Mouse (Mus musculus): Measurements from ENCODE around the gene Zbtb7b. TPM values are rescaled to one million over a fixed set of nuclear protein-coding genes. Genes with fewer than 3 reads are reported as not detected.

Zbtb7b gene
- total and polyA plus RNA-seq, 3 experiments = 11.9 to 34.2 (median 27.6) TPM

- Histone ChIP-seq H3K27me3 (replicated peaks) (no peaks in the 10 kb centered on the region), H3K36me3 (replicated peaks in 1 of 2; ENCODE audit: control insufficient read depth in 1 of 2, insufficient read depth in 1 of 2, low read length in 1 of 2) (peaks cover 38 to 50% of the 10 kb centered on the region in 2 experiments), H3K27ac (ENCODE audit: insufficient read depth, low read depth) (no peak overlapping the region), H3K4me1 (ENCODE audit: control insufficient read depth in 1 of 2, insufficient read depth in 2 of 2) (peaks cover 18 to 51% of the 10 kb centered on the region in 2 experiments), H3K4me2 (ENCODE audit: insufficient read depth, low read depth, poor library complexity, severe bottlenecking) (peak overlapping the region; percentile 42; the same call in 1 of the 2 replicates), H3K4me3 (replicated peaks in 1 of 3; ENCODE audit: low read depth in 2 of 3, low read length in 2 of 3, poor library complexity in 1 of 3) (no peak overlapping the region), H3K9me3 (replicated peaks; ENCODE audit: low read length) (peaks cover 2% of the 10 kb centered on the region), H3K9ac (ENCODE audit: insufficient read depth, low read depth) (no peak overlapping the region), H3K79me2 (replicated peaks; ENCODE audit: control insufficient read depth, extremely low read depth, insufficient read depth, poor library complexity, severe bottlenecking) (peaks cover 51% of the 10 kb centered on the region)
- dilution Hi-C loops (cut with MboI; ENCODE audit: extremely low pct_ligation_motif_present, extremely low pct_unique_long_range_greater_than_20kb, low sequenced_read_pairs) (no loop called here), in situ Hi-C loops (cut with MboI; ENCODE audit: low pct_ligation_motif_present, low pct_unique_long_range_greater_than_20kb, low sequenced_read_pairs) (no loop called here)
- DNase-seq (ENCODE audit: extremely low read depth) = no peak
- TF ChIP-seq JUN (IDR thresholded peaks at IDR 0.05; ENCODE audit: insufficient read depth, low read depth, low read length) = no peak
- TF ChIP-seq E2F4 (IDR thresholded peaks at IDR 0.05; ENCODE audit: insufficient replicate concordance, low read depth, low read length) = no peak
- no peak for TF ChIP-seq POLR2AphosphoS2 (IDR thresholded peaks at IDR 0.05; ENCODE audit: low read depth, low read length)
- no peak for TF ChIP-seq HCFC1 (IDR thresholded peaks at IDR 0.05; ENCODE audit: low read depth, low read length)
- TF ChIP-seq ELF1 (IDR thresholded peaks at IDR 0.05; ENCODE audit: low read depth, low read length) = no peak
- no peak for TF ChIP-seq JUND (conservative IDR thresholded peaks at IDR 0.05; ENCODE audit: low read depth, low read length)
- no peak for TF ChIP-seq EP300 (IDR thresholded peaks at IDR 0.05; ENCODE audit: low read length)
- no peak for TF ChIP-seq TCF12 (IDR thresholded peaks at IDR 0.05; ENCODE audit: low read depth, low read length)
- TF ChIP-seq PAX5 (IDR thresholded peaks at IDR 0.05; ENCODE audit: low read length) = no peak
- no peak for TF ChIP-seq MEF2A (IDR thresholded peaks at IDR 0.05; ENCODE audit: borderline replicate concordance, low read depth, low read length)
- TF ChIP-seq KAT2A (IDR thresholded peaks at IDR 0.05; ENCODE audit: insufficient replicate concordance, low read length) = no peak
- TF ChIP-seq NRF1 (IDR thresholded peaks at IDR 0.05; ENCODE audit: low read depth, low read length) = no peak
- no peak for TF ChIP-seq ETS1 (conservative IDR thresholded peaks at IDR 0.05; ENCODE audit: low read depth, low read length)
- no peak for TF ChIP-seq ZC3H11A (IDR thresholded peaks at IDR 0.05; ENCODE audit: low read depth, low read length)
- no peak for TF ChIP-seq CTCF (conservative IDR thresholded peaks at IDR 0.05 in 1 of 2, IDR thresholded peaks at IDR 0.05 in 1 of 2; ENCODE audit: low read depth in 2 of 2, low read length in 2 of 2)
- TF ChIP-seq ZMIZ1 (IDR thresholded peaks at IDR 0.05; ENCODE audit: low read depth, low read length) = no peak
- TF ChIP-seq ZKSCAN1 (IDR thresholded peaks at IDR 0.05; ENCODE audit: borderline replicate concordance, low read depth, low read length) = no peak
These were observed 25.8 kb upstream of the Zbtb7b start for GRCm38 (mm10) chr3:89420421-89420820.

DNA sequence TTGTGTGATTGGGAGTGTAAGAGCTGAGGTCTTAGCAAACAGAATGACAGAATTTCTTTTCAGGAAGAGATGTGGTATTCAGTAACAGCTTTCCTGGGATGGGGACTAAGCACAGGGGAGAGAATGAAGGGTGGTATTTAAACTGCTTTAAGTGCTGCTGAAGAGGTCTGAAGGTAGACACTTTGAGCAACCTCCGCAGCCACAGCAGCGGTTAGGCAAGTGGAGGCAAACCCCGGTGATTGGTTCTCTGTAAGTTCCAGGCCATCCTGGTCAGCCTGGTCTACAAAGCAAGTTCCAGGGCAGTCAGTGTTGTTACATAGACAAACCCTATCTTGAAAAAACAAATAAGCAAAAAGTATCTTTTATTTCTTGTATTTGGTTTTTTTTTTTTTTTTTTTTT lies 25.4 kb upstream of the Zbtb7b start:
- H3K9me3 ChIP-seq (replicated peaks; ENCODE audit: low read length) = peaks cover 4% of the 10 kb centered on the region
- H3K4me1 ChIP-seq (ENCODE audit: control insufficient read depth in 1 of 2, insufficient read depth in 2 of 2) = peaks cover 18 to 51% of the 10 kb centered on the region in 2 experiments
- dilution Hi-C loops (cut with MboI; ENCODE audit: extremely low pct_ligation_motif_present, extremely low pct_unique_long_range_greater_than_20kb, low sequenced_read_pairs) = no loop called here
- H3K36me3 ChIP-seq (replicated peaks in 1 of 2; ENCODE audit: control insufficient read depth in 1 of 2, insufficient read depth in 1 of 2, low read length in 1 of 2) = peaks cover 39 to 50% of the 10 kb centered on the region in 2 experiments
- H3K27me3 ChIP-seq (replicated peaks) = no peaks in the 10 kb centered on the region
- H3K4me3 ChIP-seq (replicated peaks in 1 of 3; ENCODE audit: low read depth in 2 of 3, low read length in 2 of 3, poor library complexity in 1 of 3) = peak overlapping the region; percentile 69 to 85 (median 81)
- H3K9ac ChIP-seq (ENCODE audit: insufficient read depth, low read depth) = peak overlapping the region; percentile 98; the same call in 1 of the 2 replicates
- DNase-seq (ENCODE audit: extremely low read depth) = no peak
- H3K4me2 ChIP-seq (ENCODE audit: insufficient read depth, low read depth, poor library complexity, severe bottlenecking) = peak overlapping the region; percentile 96
- H3K27ac ChIP-seq (ENCODE audit: insufficient read depth, low read depth) = peak overlapping the region; percentile 22; the same call in 1 of the 2 replicates
- peaks cover 51% of the 10 kb centered on the region for H3K79me2 ChIP-seq (replicated peaks; ENCODE audit: control insufficient read depth, extremely low read depth, insufficient read depth, poor library complexity, severe bottlenecking)
- TF ChIP-seq MAFK (IDR thresholded peaks at IDR 0.05; ENCODE audit: insufficient replicate concordance, low read length) (no peak), ZNF384 (IDR thresholded peaks at IDR 0.05; ENCODE audit: low read depth, low read length) (0 out of 2 replicates have a peak, but pooled peaks have one; percentile 5), MAX (IDR thresholded peaks at IDR 0.05; ENCODE audit: low read length) (no peak)
- in situ Hi-C loops (cut with MboI; ENCODE audit: low pct_ligation_motif_present, low pct_unique_long_range_greater_than_20kb, low sequenced_read_pairs) = no loop called here
